Mouse (Mus musculus): ENCODE results near the gene Ogfod1. TPM values are rescaled to one million over a fixed set of nuclear protein-coding genes. Genes with fewer than 3 reads are reported as not detected.

Gene Ogfod1
- 10 to 100 TPM; 17.2 to 17.6 TPM for total RNA-seq (2021)
- long read RNA-seq, experiment 1, full-length matches to known transcripts, result 6 of 16 reads
- long read RNA-seq, experiment 1, partial matches to known transcripts, result 4 of 16 reads
- long read RNA-seq, experiment 1, other reads (novel, unspliced or antisense), result 6 of 16 reads
- long read RNA-seq, experiment 2, full-length matches to known transcripts, result 4 of 19 reads
- long read RNA-seq, experiment 2, partial matches to known transcripts, result 6 of 19 reads
- long read RNA-seq, experiment 2, other reads (novel, unspliced or antisense), result 9 of 19 reads

- DNase-seq, result peak; percentile 85
These were observed at the start of gene Ogfod1, which contains the start of gene Nudt21 for GRCm38 (mm10) chr8:94036944-94037524. TSS of gene Ogfod1 (plus strand) at chr8:94037198. TSS of gene Nudt21 (minus strand) at chr8:94037031.

GRCm38 (mm10) chr8:93989739-93990138 lies 47.3 kb upstream of the Ogfod1 start:
- DNase-seq, result no peak

- no peak for DNase-seq
These were observed 38.0 kb upstream of the Ogfod1 start for GRCm38 (mm10) chr8:93998961-93999360.

- no peak for DNase-seq
These were observed 32.9 kb upstream of the Ogfod1 start for GRCm38 (mm10) chr8:94004139-94004538.

GRCm38 (mm10) chr8:94009243-94009845 lies 27.7 kb upstream of the Ogfod1 start:
- no peak for DNase-seq

GRCm38 (mm10) chr8:94010101-94010705 lies 26.8 kb upstream of the Ogfod1 start:
- DNase-seq, result no peak

GRCm38 (mm10) chr8:94011076-94012012 lies 25.7 kb upstream of the Ogfod1 start:
- DNase-seq, result no peak

GRCm38 (mm10) chr8:94012013-94012951 lies 24.7 kb upstream of the Ogfod1 start, which contains the start of gene Amfr:
TSS of gene Amfr (minus strand) at chr8:94012842.
- peak; percentile 77 for DNase-seq

- no peak for DNase-seq
These were observed 23.9 kb upstream of the Ogfod1 start for GRCm38 (mm10) chr8:94013026-94013612.

- DNase-seq, result no peak
These were observed 13.1 kb upstream of the Ogfod1 start for GRCm38 (mm10) chr8:94023916-94024315.

- DNase-seq, result no peak
These were observed 7.3 kb upstream of the Ogfod1 start for GRCm38 (mm10) chr8:94029701-94030100.

- no peak for DNase-seq
These were observed 3.4 kb upstream of the Ogfod1 start for GRCm38 (mm10) chr8:94033601-94034000.

- no peak for DNase-seq
These were observed 1.8 kb upstream of the Ogfod1 start for GRCm38 (mm10) chr8:94035200-94035599.

GRCm38 (mm10) chr8:94036541-94036940 lies 457 bp upstream of the Ogfod1 start:
- DNase-seq, result peak; percentile 56

- DNase-seq, result no peak
These were observed 808 bp downstream of the Ogfod1 start for GRCm38 (mm10) chr8:94037806-94038205.

GRCm38 (mm10) chr8:94047845-94048244 lies 10.8 kb downstream of the Ogfod1 start:
- DNase-seq, result no peak

- DNase-seq, result no peak
These were observed 15.7 kb downstream of the Ogfod1 start for GRCm38 (mm10) chr8:94052696-94053095.

GRCm38 (mm10) chr8:94057157-94057854 lies 20.3 kb downstream of the Ogfod1 start:
- peak; percentile 67 for DNase-seq

- DNase-seq, result no peak
These were observed 29.3 kb downstream of the Ogfod1 start for GRCm38 (mm10) chr8:94066121-94066863.
